Mouse (Mus musculus): ENCODE measurements around the gene Cds1.

The Cds1 gene

GRCm38 (mm10) chr5:101764554-101765347 is at the start of gene Cds1:
Gene Cds1 (plus strand): TSS chr5:101765130.
- peak; percentile 13 for DNase-seq (ENCODE audit: low read depth)

DNA sequence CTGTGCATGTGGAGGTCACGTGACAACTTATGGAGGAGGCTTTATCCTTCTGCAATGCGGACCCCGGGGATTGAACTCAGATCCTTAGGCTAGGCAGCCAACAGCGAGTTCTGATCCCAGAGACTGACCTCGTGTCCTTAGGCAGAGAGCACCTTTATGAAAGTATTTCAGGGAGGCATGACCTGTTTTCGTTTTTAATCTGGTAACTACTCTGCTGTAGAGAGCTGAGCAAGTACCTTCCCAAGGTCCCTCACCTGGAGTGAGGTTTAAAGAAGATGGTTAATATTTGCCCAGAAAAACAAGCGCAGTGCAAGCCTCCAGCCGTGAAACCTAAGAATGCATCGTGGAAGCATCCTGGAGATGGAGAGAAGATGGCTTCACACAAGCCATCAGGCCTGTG is 40.7 kb upstream of the Cds1 start:
- DNase-seq (ENCODE audit: low read depth): no peak

DNA sequence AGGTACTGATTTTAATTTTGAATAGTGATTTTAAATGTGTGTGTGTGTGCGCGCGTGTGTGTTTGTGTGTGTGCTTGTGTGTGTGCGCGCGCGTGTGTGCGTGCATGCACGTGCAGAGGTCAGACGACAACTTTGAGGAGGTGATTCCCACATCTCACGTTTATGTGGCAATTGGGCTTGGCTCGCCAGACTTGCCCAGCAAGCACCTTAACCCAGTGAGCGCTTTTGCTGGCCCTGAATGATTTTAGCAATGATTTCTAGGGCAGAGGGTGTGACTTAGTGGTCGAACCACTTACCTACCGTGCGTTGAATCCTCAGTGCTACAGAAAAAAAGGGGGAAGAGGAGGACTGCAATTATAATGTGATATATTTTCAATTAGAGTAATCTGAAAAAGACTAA is 40.2 kb upstream of the Cds1 start:
- no peak for DNase-seq (ENCODE audit: low read depth)

DNA sequence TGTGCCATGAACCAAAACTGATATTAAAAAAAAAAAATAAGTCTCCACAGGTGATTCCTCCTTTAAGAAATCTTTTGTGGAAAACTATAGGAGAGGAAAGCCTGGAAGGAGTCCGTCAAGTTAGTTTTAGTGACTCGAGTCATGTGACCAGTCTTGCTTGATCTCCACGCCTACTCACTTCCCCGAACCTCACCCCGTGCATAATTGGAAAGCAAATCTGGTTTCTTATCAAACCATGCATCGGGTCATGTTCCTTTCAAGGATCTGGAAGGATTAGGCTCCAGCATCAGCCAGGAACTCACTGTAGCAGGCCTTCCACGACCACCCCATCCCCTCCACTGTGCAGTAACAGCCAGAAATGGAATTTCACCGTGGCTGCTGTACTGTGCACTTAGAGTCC is 39.2 kb upstream of the Cds1 start:
- no peak for DNase-seq (ENCODE audit: low read depth)

DNA sequence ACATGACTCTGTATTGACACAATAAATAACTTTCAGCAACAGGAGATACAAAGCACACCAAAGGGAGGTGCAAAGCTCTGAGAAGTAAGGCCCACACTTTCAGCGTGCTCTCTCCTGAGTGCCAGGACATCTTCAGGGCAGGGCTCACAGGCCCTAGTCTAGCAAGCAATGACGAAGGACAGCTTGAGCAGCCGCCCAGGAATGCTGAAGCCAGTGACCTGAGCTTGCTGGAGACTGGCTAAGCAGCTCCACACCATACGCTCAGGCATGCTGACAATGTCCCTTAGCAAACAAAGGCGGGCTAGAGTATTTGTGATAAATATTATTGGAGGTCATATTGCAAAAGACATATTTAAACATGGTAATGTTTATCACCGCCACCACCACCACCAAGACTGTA is 38.6 kb upstream of the Cds1 start:
- no peak for DNase-seq (ENCODE audit: low read depth)

DNA sequence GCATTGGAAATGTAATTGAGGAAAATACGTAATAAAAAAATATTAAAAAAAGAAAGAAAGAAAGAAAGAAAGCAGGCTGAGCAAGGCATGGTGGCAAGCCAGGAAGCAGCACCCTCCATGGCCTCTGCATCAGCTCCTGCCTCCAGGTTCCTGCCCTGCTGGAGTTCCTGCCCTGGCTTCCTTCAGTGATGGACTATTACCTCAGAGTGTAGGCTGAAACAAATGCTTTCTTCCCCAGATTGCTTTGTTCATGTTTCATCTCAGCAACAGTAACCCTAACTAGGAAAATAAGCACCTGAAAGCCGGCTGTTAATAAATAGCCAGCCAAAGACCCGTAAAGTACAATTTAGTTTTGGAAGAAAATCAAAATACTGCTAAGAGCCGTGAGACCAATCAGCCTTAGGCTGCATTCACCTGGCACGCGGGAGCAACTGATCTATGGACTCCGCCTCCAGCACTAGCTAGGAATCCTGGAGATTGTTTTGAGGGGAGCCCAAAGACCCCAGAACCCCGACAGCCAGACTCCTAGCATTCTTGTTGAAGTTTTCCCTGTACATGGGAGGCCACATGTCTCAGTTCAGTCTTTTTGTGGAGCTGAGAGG is 36.5 kb upstream of the Cds1 start:
- DNase-seq (ENCODE audit: low read depth): no peak

DNA sequence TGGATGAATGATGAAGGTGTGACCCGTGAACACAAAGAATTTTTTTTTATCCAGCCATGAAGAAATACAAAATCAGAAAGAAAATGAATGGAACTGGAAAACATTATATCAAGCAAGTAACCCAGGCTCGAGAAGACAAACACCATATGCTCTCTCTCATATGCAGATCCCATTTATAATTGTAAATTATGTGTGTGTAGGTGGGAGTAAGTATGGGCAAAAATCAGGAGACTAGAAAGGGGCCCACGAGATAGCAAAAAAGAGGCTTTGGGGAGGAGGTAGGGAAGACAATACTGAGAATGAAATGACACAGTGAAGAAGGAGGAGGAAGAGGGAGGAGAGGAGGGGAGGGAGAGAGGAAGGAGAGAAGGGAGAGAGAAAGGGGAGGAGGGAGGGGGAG is 27.6 kb upstream of the Cds1 start:
- no peak for DNase-seq (ENCODE audit: low read depth)

DNA sequence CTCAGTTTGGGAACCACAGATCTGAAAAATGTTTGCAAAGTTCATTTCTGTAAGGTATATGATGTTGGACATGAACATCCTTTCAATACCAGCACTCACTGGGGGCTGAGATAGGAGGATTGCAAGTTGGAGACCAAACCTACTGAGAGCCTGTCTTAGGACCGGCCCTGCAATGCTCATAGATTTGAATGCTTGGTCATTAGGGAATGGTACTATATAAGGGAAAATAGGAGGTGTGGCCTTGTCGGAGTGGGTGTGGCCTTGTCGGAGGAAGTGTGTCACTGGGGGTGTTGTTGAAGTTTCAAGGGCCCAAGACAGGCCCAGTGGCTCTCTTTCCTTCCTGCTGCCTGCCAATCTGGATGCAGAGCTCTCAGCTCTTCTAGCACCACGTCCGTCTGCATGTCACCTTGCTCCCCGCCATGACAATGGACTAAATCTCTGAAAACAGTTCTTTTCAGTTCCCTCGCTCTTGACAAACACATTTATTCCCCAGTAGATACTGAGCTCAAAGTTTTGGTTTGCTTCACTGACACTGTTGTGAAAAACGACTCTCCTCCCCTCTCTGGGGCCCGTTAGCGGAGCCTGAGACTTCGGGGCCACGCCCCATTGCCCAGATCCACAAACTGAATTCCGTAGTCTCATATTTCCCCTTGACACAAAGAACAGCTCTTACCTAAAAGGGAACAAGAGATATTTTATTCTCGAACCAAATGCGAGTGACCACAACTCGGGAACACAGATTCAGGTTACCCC is 24.3 kb upstream of the Cds1 start:
- no peak for DNase-seq (ENCODE audit: low read depth)

DNA sequence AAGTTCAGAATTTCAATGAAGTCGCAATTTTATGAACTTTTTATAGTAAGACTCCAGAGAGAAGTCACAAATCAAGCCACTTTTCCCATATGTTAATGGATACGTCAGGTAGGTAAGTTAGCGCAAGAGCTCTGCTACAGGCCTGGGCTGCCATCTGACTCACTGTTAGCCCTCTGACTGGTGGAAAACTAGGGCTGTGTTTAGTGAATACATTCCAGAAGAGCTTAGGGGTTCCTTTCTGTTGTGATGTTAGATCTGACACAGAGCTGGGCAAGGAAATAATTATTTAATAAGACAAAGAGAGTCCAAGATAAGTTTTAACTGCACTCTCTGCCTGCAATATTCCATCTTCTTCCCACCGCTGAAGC is 23.7 kb upstream of the Cds1 start:
- no peak for DNase-seq (ENCODE audit: low read depth)

DNA sequence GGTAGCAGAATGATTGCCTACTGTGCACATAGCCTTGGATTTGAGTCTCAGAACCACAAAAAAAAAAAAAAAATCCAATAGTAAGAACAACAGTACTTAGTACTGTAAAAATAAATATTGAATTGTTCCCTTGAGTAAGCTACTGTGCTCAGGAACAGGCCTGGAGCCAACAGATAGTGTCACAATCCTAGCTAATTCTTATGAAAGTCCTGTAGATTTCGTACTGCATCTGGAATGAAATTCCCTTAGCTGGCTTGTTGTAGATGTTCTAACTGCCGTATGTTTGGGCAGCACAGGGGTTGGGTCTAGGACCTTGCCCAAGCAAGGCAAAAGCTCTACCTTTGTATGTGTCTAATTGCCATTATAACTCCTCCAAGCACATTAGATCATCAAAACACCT is 22.9 kb upstream of the Cds1 start:
- no peak for DNase-seq (ENCODE audit: low read depth)

DNA sequence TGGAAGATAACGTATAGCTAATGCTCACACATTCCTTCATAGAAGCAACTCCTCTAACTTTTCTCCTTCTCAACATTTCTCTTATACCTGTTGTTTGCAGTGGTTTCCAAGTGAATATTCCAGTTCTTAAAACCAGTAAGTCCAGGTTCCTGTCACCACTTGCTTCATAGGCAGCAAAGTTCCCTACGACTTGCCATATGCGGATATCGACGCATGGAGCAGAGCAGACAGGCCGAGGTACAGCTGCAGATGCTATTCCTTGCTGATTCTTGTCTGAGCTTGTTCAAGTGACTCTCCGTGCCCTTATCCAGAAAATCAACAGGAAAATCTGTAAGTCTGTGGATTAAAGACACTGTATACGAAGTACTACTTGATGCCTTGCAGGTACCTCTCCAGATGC is 22.5 kb upstream of the Cds1 start:
- no peak for DNase-seq (ENCODE audit: low read depth)

GRCm38 (mm10) chr5:101744886-101745285 is 20.0 kb upstream of the Cds1 start:
- no peak for DNase-seq (ENCODE audit: low read depth)

GRCm38 (mm10) chr5:101753680-101754079 is 11.2 kb upstream of the Cds1 start:
- DNase-seq (ENCODE audit: low read depth): no peak

GRCm38 (mm10) chr5:101757669-101758068 is 7.3 kb upstream of the Cds1 start:
- no peak for DNase-seq (ENCODE audit: low read depth)

GRCm38 (mm10) chr5:101761685-101762084 is 3.2 kb upstream of the Cds1 start:
- DNase-seq (ENCODE audit: low read depth): no peak

GRCm38 (mm10) chr5:101763571-101763970 is 1.4 kb upstream of the Cds1 start:
- DNase-seq (ENCODE audit: low read depth): no peak

GRCm38 (mm10) chr5:101765390-101765901 is 516 bp downstream of the Cds1 start:
- DNase-seq (ENCODE audit: low read depth): no peak

DNA sequence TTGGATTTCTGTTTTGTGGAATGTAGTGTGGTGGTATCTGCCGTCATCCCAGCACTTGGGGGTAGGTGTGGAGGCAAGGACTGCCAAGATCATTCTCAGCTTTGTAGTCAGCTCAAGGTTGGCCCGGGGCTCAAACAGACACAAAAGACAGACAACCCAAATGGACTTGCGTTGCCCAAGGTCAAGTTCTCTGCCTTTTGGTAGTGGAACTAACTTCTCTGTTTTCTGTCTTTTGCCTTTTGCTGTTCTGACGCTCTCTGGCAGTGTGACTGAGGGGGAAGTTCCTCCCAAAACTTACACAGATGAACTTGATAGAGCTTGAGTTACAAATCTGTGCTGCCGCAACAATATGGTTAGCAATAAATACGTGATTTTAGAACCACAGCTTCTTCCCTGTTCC is 1.3 kb downstream of the Cds1 start:
- DNase-seq (ENCODE audit: low read depth): no peak

- DNase-seq (ENCODE audit: low read depth): no peak
Observed at GRCm38 (mm10) chr5:101767086-101767485, 2.2 kb downstream of the Cds1 start.

GRCm38 (mm10) chr5:101767486-101767885 is 2.6 kb downstream of the Cds1 start:
- no peak for DNase-seq (ENCODE audit: low read depth)

- DNase-seq (ENCODE audit: low read depth): no peak
Observed at GRCm38 (mm10) chr5:101768558-101768957, 3.6 kb downstream of the Cds1 start.

- DNase-seq (ENCODE audit: low read depth): no peak
Observed at GRCm38 (mm10) chr5:101772621-101773020, 7.7 kb downstream of the Cds1 start.

- no peak for DNase-seq (ENCODE audit: low read depth)
Observed at GRCm38 (mm10) chr5:101775262-101775661, 10.3 kb downstream of the Cds1 start.
